Mouse (Mus musculus) adrenal gland, postnatal 4 days (tissue): ENCODE measurements around the gene Zkscan16. TPM values are rescaled to one million over a fixed set of nuclear protein-coding genes. Genes with fewer than 3 reads are reported as not detected.

ENCODE experiments used
- DNase-seq, 2 experiments: peaks; one replicate each; pipeline ENCODE4 v3.0.0; 2021 to 2022; ENCODE audit warnings: low spot score in 2 of 2, mixed read lengths in 2 of 2
- total RNA-seq, 2 experiments: library from RNA; stranded (reverse); gene quantifications; 2 replicates each; pipeline ENCODE4 v1.2.3; 2021

Gene Zkscan16
- total RNA-seq, 2 experiments from 2014 or later = 3.1 to 4.3 TPM

DNA sequence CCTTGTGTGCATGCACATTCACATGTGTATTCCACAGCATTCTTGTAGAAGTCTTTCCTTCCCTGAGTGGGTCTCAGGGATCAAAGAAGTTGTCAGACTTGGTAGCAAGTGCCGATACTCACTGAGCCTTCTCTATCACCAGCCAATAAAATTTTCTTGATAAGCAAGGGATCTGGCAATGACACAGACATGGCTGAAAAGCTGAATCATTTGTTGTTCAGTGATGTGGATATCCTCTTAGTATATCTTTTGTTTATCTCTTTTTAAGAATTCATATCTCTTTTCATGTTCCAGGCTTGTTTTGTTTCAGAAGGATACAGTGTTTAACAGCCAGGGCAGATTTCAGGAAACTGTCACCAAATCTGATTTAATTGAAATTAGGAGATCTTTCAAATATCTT is 55.3 kb downstream of the Zkscan16 start:
- DNase-seq = no peak

DNA sequence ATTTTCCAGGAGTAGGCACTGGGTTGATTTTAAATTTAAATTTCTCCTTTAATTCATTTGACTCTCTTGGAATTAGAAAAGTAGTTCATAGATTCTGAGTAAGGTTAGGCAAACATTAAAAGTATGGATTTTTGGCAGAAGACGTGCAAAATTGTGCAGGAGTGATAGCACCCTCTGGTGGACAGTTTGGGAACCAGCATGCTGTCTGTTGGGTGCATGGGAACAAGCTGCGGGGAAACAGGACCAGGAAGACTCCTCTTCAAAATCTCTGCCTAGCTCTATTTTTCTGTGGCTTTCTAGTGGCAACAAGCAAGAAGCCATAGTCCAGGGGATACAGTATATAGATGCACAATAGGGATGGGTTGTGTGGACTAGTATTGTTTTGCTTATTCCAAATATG is 56.3 kb downstream of the Zkscan16 start:
- DNase-seq = peak; percentile 33 to 52

- no peak for DNase-seq
Observed at GRCm38 (mm10) chr4:59000614-59001013, 57.2 kb downstream of the Zkscan16 start.

DNA sequence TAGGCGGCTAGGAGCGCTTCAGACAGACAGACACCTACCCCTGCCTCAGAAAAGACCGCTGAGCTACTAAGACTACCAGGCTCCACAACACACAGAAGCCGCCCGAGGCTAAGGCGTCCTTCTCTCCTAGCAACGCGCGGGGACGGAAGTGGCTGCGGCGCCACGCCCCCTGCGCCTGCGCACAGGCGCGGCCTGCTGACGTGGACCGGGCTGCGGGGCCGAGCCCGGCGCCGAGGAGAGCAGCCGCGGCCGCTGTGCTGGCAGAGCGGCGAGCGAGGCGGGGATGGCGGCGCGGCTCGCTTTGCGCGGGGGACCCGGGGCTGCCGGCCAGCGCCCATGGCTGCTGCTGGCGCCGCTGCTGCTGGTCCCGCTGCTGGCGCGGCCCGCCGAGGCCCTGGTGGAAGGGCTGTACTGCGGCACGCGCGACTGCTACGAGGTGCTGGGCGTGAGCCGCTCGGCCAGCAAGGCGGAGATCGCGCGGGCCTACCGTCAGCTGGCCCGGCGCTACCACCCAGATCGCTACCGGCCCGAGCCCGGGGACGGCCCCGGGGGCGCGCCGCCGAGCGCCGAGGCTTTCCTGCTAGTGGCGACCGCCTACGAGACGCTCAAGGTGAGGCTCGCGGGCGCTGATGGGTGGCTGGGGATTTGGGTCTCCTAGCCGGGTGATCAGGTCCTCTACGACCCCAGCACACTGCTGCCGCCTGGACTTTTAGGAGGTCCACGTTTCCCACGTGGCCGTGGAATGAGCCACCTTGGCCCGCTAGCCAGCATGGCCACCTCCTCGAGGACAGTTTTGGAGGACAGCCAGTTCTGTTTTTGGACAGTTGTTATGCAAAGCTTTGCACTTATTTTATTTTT is 59.7 kb downstream of the Zkscan16 start, which contains the start of gene Gm20503:
Gene Gm20503, plus strand, starts transcription at position 263 of the 858 bp plus-strand sequence.
- DNase-seq = peak; percentile 76 to 85

- DNase-seq = no peak
Observed at GRCm38 (mm10) chr4:59003806-59004200, 60.4 kb downstream of the Zkscan16 start.

GRCm38 (mm10) chr4:59006211-59006610 is 62.8 kb downstream of the Zkscan16 start:
- no peak for DNase-seq

DNA sequence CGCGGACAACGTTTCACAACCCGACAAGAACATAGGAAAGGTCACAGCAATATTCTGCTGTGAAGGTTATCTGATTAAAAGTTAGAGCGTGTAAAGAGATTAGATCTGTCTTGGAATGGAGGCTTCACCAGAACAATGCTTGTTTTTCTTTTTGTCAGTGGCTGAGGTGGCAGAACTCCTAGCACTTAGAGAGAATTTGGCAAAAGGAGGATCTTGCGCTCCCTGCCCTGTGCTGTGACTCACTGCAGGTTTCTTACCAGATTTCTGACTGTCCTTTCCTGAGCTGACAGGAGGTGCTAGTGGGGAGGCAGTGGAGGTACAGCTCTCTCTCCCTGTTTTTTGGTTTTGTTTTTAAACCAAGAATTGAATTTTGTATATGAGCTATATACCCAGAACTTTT is 63.6 kb downstream of the Zkscan16 start:
- no peak for DNase-seq

Other genes with a start within 250 kb of the Zkscan16 start
- gene Olfr267, start 155.9 kb upstream of the Zkscan16 start, total RNA-seq = under 1 TPM; 0.17 to 0.54 TPM
- gene Ecpas, start 30.9 kb upstream of the Zkscan16 start, total RNA-seq = 100 to 1,000 TPM; 144 to 150 TPM
- gene Ptgr1, start 43.5 kb downstream of the Zkscan16 start, total RNA-seq = 10 to 100 TPM; 27.4 to 29.8 TPM
- gene Dnajc25, start 51.4 kb downstream of the Zkscan16 start, total RNA-seq = 10 to 100 TPM; 19.4 to 20.9 TPM
- 1 to 10 TPM; 1.1 to 3.1 TPM for gene Gm20503, start 59.6 kb downstream of the Zkscan16 start, total RNA-seq
- 10 to 100 TPM; 48.1 to 55.9 TPM for gene Gng10, start 91.5 kb downstream of the Zkscan16 start, total RNA-seq
- gene AI481877, start 195.4 kb downstream of the Zkscan16 start, total RNA-seq = under 1 TPM in 1 of 2 experiments, not detected in 1; 0.17 TPM
- gene Ugcg, start 245.6 kb downstream of the Zkscan16 start, total RNA-seq = 10 to 100 TPM; 56.0 to 67.6 TPM